Mouse (Mus musculus) frontal cortex, postnatal 25 days (tissue): Measurements from ENCODE around the gene Rnaseh2a.

Source experiments
- DNase-seq, 2 experiments: peaks; one replicate each; pipeline ENCODE4 v3.0.0; 2022; ENCODE audit warnings: low spot score in 2 of 2

The Rnaseh2a gene

GRCm38 (mm10) chr8:84967532-84968304, 1.8 kb downstream of the Rnaseh2a start:
- no peak for DNase-seq

DNA sequence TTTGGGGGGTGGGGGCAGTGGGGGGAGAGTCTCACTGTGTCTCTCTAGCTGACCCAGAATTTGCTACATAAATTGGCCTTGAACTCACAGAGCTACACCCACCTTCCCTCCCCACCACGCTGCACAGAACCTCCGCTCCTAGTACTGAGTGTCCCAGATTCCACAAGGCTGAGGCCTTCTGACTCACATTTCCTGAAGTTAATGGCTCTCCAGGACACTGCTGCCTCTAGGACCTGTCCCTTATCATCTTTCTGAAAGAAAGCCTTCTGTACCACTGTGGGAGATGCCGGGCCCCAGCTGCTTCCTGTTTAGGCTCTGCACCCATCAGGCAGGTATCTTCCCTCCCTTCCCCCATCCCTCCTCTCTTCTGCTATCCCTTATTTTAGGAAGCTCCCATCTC, 3.0 kb downstream of the Rnaseh2a start:
- DNase-seq, result no peak

DNA sequence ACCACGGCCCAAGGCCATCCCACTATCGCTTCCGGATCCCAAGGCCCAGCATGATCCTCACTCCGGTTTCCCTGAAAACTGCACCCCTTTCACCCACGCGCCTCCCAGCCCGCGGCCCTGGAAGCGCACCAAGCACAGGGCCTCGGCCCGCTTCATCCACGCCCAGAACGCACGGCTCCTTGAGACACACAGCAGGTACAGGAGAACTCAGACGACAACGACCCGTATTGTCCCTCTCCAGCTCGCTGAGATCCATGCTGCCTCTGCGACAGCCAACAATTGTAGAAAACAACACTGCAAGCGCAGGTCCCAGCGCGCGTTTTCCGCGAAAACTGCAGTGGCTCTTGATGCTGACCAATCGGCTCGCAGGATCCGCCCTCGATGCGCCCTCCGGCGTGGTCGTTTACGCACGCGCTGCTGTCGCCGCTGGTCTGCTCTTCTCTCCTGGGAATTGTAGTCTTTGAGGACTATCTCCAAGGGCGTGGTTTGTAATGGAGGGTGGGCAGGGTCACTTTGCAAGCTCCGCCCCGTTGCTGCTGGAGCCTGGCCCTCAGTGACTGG, 3.8 kb downstream of the Rnaseh2a start:
- peak; percentile 80 to 89 for DNase-seq

- DNase-seq, result no peak
These were observed 5.6 kb downstream of the Rnaseh2a start for GRCm38 (mm10) chr8:84963952-84964351.

DNA sequence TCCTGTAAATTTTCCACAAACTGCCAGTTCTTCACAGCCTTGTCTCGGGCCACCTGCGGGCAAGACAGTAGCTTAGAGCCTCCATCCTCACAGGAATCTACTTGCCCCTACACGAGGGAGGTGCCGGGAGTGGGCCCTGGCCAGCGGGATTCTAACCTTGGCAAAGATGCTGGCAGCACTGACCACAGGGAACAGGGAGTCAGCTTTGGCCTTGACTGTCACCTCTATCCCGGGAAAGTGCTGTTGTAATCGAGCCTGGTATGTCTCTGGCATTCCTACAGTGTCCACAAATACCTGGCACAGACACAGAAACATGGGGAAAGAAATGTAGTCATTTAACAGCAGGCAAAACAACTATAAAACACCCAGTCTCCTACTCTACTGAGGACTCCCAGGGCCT, 9.8 kb downstream of the Rnaseh2a start:
- no peak for DNase-seq

DNA sequence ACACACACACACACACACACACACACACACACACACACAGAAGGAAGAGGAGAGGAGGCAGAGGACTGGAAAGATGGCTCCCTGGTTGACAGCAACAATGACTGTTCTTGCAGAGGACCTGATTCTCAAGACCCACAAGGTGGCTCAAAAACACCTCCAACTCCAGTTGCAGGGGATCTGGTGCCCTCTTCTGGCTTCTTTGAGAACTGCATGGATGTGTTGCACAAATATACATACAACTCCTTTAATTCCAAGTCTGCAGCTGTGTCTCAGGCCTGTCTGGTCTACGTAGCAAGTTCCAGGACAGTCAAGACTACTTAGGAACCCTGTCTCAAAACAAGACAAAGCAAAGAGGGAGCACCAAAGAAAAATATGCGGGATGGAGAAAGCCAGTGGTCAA, 12.8 kb downstream of the Rnaseh2a start:
- peak; percentile 54 to 68 for DNase-seq

- no peak for DNase-seq
These were observed 16.8 kb downstream of the Rnaseh2a start for GRCm38 (mm10) chr8:84952612-84953255.

- DNase-seq, result no peak
These were observed 19.8 kb downstream of the Rnaseh2a start for GRCm38 (mm10) chr8:84949753-84950152.

DNA sequence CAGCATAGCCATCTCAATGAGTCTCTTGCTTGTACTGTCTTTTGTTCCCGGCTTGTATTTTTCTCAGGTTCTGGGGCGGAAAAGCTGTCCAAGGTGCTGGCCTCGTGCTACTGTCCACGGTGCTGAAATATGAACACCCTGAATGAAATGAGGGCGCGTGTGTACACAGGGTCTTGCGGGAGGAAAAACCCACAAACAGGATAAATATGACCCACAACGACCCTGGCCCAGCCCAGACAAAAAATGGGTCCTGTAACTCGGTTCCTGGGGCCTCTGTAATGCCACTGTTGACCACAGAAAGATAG, 22.4 kb downstream of the Rnaseh2a start:
- no peak for DNase-seq

DNA sequence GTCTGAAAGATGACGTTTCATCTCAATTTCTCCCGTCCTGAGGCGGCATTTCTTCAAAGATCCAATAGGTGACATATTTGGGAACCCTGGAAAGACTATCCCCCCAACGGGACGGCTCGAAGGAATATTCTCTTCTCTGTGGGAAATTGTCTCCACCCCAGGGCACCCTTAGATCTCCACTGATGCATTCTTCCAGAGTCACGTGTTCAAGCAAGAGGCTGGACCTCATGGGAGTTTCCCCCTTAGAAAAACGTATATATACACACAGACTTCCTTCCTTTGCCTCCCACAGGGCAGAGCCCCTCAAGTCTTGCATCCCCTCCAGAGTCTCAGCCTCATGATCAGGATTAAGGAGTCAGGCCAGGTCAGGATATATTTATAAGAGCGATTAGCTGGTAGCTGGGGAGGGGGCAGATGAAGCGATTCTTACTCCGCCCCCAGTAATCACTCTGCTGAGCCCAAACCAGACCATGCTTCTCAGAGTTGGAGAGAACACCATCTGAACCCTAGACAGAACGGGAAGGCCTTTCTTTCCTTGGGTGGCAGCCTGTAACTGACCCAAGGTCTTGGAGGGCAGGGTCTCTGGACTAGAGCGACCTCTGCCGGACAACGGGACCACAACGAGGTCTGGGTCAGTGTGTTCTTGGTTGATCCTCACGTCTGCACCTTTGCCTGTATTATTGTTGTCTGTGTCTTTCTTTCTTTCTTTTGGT, 22.9 kb downstream of the Rnaseh2a start, which contains the start of gene Rtbdn:
Rtbdn (plus strand) TSS at position 464 of the 713 bp plus-strand sequence.
- no peak for DNase-seq

- peak in 1 of 2 experiments; percentile 25 for DNase-seq
These were observed 23.7 kb downstream of the Rnaseh2a start for GRCm38 (mm10) chr8:84945633-84946527.

- DNase-seq, result peak; percentile 48 to 63
These were observed 24.3 kb downstream of the Rnaseh2a start for GRCm38 (mm10) chr8:84945235-84945632.

GRCm38 (mm10) chr8:84944478-84945160, 24.9 kb downstream of the Rnaseh2a start:
- DNase-seq, result peak; percentile 30 to 46

DNA sequence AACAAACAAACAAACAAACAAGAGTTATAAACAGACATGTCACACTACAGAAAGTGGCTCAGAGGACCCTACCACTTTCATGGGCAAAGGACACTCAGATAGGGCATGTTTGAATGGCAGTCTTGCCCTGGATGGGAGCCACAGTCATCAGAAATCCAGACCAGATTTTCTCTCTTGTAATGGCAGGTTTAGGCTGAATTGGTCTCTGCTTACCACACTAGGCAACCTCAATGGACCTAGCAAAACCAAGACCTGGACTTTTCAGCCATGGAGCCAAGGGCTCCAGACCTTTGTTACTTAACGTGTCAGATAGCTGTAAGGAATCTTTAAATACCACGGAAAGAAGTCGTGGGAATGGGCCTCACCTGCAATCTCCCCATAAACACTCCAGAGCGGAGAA, 25.9 kb downstream of the Rnaseh2a start:
- no peak for DNase-seq

GRCm38 (mm10) chr8:84937620-84938485, 31.7 kb downstream of the Rnaseh2a start:
- DNase-seq, result no peak

- peak; percentile 53 to 64 for DNase-seq
These were observed 32.5 kb downstream of the Rnaseh2a start, which contains the start of gene Mast1 for GRCm38 (mm10) chr8:84936962-84937546. Gene Mast1 (minus strand): TSS chr8:84937359.

DNA sequence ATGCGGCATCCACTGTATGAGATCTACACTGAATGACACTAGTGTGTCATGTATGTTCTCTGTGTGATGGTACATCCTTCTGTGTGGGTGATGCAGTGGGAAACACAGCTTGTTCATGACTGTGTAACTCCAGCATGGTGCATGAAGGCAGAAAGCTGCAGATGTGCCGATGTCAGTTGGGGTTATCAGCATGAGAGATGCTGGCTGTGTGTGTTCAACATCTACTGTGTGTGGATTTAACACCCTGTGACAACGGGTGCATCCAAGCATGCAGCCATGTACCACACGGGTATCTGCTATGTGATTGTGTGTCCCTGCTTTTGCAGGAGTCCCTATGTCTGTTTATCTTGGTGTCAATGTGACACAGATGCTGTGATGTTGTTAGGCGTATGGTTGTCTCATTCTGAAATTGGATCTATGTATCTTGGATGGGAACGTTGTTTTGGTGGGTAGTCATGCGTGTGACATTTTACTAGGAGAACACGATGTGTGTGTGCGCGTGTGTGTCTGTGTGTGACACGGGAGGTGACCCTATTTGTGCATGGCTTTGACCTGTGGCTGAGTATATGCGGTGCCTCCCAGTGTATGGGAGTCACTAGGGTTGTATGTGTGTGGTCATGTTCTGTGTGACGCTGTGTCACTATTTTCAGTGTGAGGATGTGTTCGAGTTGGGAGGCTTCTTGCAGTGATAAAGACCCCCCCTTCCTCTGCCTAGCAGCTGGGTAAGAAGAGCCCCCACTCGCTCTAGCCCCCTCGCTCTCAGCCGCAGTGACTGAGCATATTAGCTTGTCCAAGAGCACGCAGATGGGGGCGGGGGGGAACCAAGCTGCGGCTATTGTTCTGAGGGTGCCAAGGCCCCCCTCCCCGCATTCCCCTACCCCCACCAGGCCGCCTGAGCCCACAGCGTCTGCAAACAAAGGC, 33.3 kb downstream of the Rnaseh2a start:
- DNase-seq, result no peak

DNA sequence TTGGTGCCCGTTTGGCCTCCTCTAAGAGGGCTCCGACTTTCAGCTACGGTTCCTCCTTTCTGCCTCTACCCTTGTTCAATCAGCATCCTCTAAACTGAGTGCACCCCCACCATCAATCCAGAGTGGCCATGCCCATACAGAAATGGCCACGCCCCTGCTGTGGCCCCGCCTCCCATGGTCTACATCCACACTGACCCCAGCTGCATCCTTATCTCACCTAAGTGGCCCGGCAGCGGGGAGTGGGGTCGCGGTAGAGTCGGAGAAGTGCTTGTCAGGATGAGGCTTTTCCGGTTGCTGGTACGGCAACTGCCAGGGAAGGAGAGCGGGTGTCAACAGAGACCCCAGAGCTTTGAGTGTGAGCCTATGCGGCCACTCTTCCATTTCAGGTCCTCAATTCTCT, 34.1 kb downstream of the Rnaseh2a start:
- DNase-seq, result no peak
